Mouse (Mus musculus): ENCODE results near the gene Rexo2. TPM values are rescaled to one million over a fixed set of nuclear protein-coding genes. Genes with fewer than 3 reads are reported as not detected.

Rexo2 gene
- total and polyA plus RNA-seq, 2 experiments from 2014 or later, result 21.6 to 90.4 TPM

GRCm38 (mm10) chr9:48516615-48517371, 36.4 kb upstream of the Rexo2 start:
- DNase-seq (ENCODE audit: low spot score), result no peak
- H3K4me3 ChIP-seq (ENCODE audit: low read depth, low read length), result no peak overlapping the region
- H3K36me3 ChIP-seq (replicated peaks; ENCODE audit: control insufficient read depth, insufficient read depth, low read length), result no peaks in the 10 kb centered on the region
- TF ChIP-seq EP300 (IDR thresholded peaks at IDR 0.05; ENCODE audit: low read depth) (no peak), CTCF (IDR thresholded peaks at IDR 0.05; ENCODE audit: low read depth) (no peak)
- H3K4me2 ChIP-seq (ENCODE audit: low read depth, low read length), result no peak overlapping the region
- no peaks in the 10 kb centered on the region for H3K9me3 ChIP-seq (replicated peaks; ENCODE audit: control insufficient read depth, low read length)
- 84% methylated on average over 11 of the region's 11 CpGs for WGBS
- H3K4me1 ChIP-seq (ENCODE audit: control insufficient read depth, insufficient read depth), result peaks cover 7% of the 10 kb centered on the region
- no peak for ATAC-seq (ENCODE audit: insufficient read depth, low read depth)
- no peaks in the 10 kb centered on the region for H3K27me3 ChIP-seq (ENCODE audit: control insufficient read depth, insufficient read depth, low read length)
- no peak overlapping the region for H3K9ac ChIP-seq (replicated peaks; ENCODE audit: low read depth, low read length)
- H3K27ac ChIP-seq (ENCODE audit: low read depth), result no peak overlapping the region

GRCm38 (mm10) chr9:48515332-48515731, 34.9 kb upstream of the Rexo2 start:
- ATAC-seq (ENCODE audit: insufficient read depth, low read depth) (peak; percentile 95), DNase-seq (ENCODE audit: low spot score) (peak; percentile 79)
- peak; percentile 86 for TF ChIP-seq EP300 (IDR thresholded peaks at IDR 0.05; ENCODE audit: low read depth)
- no peak for TF ChIP-seq CTCF (IDR thresholded peaks at IDR 0.05; ENCODE audit: low read depth)

GRCm38 (mm10) chr9:48510134-48510533, 29.7 kb upstream of the Rexo2 start:
- Histone ChIP-seq H3K9ac (replicated peaks; ENCODE audit: low read depth, low read length) (no peak overlapping the region), H3K4me2 (ENCODE audit: low read depth, low read length) (no peak overlapping the region), H3K27me3 (ENCODE audit: control insufficient read depth, insufficient read depth, low read length) (no peaks in the 10 kb centered on the region), H3K27ac (ENCODE audit: low read depth) (no peak overlapping the region), H3K4me1 (ENCODE audit: control insufficient read depth, insufficient read depth) (no peaks in the 10 kb centered on the region), H3K4me3 (ENCODE audit: low read depth, low read length) (no peak overlapping the region), H3K36me3 (replicated peaks; ENCODE audit: control insufficient read depth, insufficient read depth, low read length) (no peaks in the 10 kb centered on the region), H3K9me3 (replicated peaks; ENCODE audit: control insufficient read depth, low read length) (0 out of 2 replicates have a peak, but pooled peaks cover 2% of the 10 kb centered on the region)
- ATAC-seq (ENCODE audit: insufficient read depth, low read depth) (no peak), DNase-seq (ENCODE audit: low spot score) (no peak)
- WGBS, result 79% methylated on average over 5 of the region's 5 CpGs
- no peak for TF ChIP-seq EP300 (IDR thresholded peaks at IDR 0.05; ENCODE audit: low read depth)
- TF ChIP-seq CTCF (IDR thresholded peaks at IDR 0.05; ENCODE audit: low read depth), result no peak

More at GRCm38 (mm10) chr9:48515332-48515731, 34.9 kb upstream of the Rexo2 start:
- Histone ChIP-seq H3K27me3 (ENCODE audit: control insufficient read depth, insufficient read depth, low read length) (no peaks in the 10 kb centered on the region), H3K4me3 (ENCODE audit: low read depth, low read length) (no peak overlapping the region), H3K4me1 (ENCODE audit: control insufficient read depth, insufficient read depth) (peaks cover 7% of the 10 kb centered on the region), H3K36me3 (replicated peaks; ENCODE audit: control insufficient read depth, insufficient read depth, low read length) (no peaks in the 10 kb centered on the region), H3K9me3 (replicated peaks; ENCODE audit: control insufficient read depth, low read length) (no peaks in the 10 kb centered on the region), H3K4me2 (ENCODE audit: low read depth, low read length) (no peak overlapping the region), H3K27ac (ENCODE audit: low read depth) (peak overlapping the region; percentile 75), H3K9ac (replicated peaks; ENCODE audit: low read depth, low read length) (no peak overlapping the region)
- WGBS, result 4% methylated on average over 1 of the region's 1 CpGs

GRCm38 (mm10) chr9:48504741-48505365, 24.4 kb upstream of the Rexo2 start:
- no peak for TF ChIP-seq CTCF (IDR thresholded peaks at IDR 0.05; ENCODE audit: low read depth)
- TF ChIP-seq EP300 (IDR thresholded peaks at IDR 0.05; ENCODE audit: low read depth), result no peak
- ATAC-seq (ENCODE audit: insufficient read depth, low read depth), result no peak
- no peak for DNase-seq (ENCODE audit: low spot score)
- H3K27ac ChIP-seq (ENCODE audit: low read depth), result no peak overlapping the region
- no peaks in the 10 kb centered on the region for H3K4me1 ChIP-seq (ENCODE audit: control insufficient read depth, insufficient read depth)
- H3K9ac ChIP-seq (replicated peaks; ENCODE audit: low read depth, low read length), result no peak overlapping the region
- no peaks in the 10 kb centered on the region for H3K36me3 ChIP-seq (replicated peaks; ENCODE audit: control insufficient read depth, insufficient read depth, low read length)
- 41% methylated on average over 8 of the region's 8 CpGs for WGBS
- H3K4me3 ChIP-seq (ENCODE audit: low read depth, low read length), result no peak overlapping the region
- H3K4me2 ChIP-seq (ENCODE audit: low read depth, low read length), result no peak overlapping the region
- 0 out of 2 replicates have a peak, but pooled peaks cover 2% of the 10 kb centered on the region for H3K27me3 ChIP-seq (ENCODE audit: control insufficient read depth, insufficient read depth, low read length)
- 0 out of 2 replicates have a peak, but pooled peaks cover 2% of the 10 kb centered on the region for H3K9me3 ChIP-seq (replicated peaks; ENCODE audit: control insufficient read depth, low read length)

GRCm38 (mm10) chr9:48503001-48503400, 22.6 kb upstream of the Rexo2 start:
- 71% methylated on average over 2 of the region's 2 CpGs for WGBS
- no peak for ATAC-seq (ENCODE audit: insufficient read depth, low read depth)
- no peak overlapping the region for H3K27ac ChIP-seq (ENCODE audit: low read depth)

More at GRCm38 (mm10) chr9:48503001-48503400, 22.6 kb upstream of the Rexo2 start:
- H3K9me3 ChIP-seq (replicated peaks; ENCODE audit: control insufficient read depth, low read length), result no peaks in the 10 kb centered on the region
- no peak overlapping the region for H3K4me2 ChIP-seq (ENCODE audit: low read depth, low read length)
- no peak overlapping the region for H3K4me3 ChIP-seq (ENCODE audit: low read depth, low read length)
- H3K9ac ChIP-seq (replicated peaks; ENCODE audit: low read depth, low read length), result no peak overlapping the region
- H3K36me3 ChIP-seq (replicated peaks; ENCODE audit: control insufficient read depth, insufficient read depth, low read length), result no peaks in the 10 kb centered on the region
- 0 out of 2 replicates have a peak, but pooled peaks cover 4% of the 10 kb centered on the region for H3K27me3 ChIP-seq (ENCODE audit: control insufficient read depth, insufficient read depth, low read length)
- H3K4me1 ChIP-seq (ENCODE audit: control insufficient read depth, insufficient read depth), result no peaks in the 10 kb centered on the region
- no peak for DNase-seq (ENCODE audit: low spot score)
- no peak for TF ChIP-seq CTCF (IDR thresholded peaks at IDR 0.05; ENCODE audit: low read depth)
- no peak for TF ChIP-seq EP300 (IDR thresholded peaks at IDR 0.05; ENCODE audit: low read depth)

Measured in heart, postnatal 0 days (tissue).